Mouse (Mus musculus) urinary bladder, adult 18-20 months (tissue): ENCODE results near the gene Rab14.
A peak's percentile ranks its signal among the peaks of the same experiment; 100 is the strongest.

Experiments used
- DNase-seq, 2 experiments: peaks; one replicate each; pipeline ENCODE4 v3.0.0; 2022; ENCODE audit warnings: low spot score in 2 of 2, mixed read lengths in 2 of 2

The Rab14 gene

DNA sequence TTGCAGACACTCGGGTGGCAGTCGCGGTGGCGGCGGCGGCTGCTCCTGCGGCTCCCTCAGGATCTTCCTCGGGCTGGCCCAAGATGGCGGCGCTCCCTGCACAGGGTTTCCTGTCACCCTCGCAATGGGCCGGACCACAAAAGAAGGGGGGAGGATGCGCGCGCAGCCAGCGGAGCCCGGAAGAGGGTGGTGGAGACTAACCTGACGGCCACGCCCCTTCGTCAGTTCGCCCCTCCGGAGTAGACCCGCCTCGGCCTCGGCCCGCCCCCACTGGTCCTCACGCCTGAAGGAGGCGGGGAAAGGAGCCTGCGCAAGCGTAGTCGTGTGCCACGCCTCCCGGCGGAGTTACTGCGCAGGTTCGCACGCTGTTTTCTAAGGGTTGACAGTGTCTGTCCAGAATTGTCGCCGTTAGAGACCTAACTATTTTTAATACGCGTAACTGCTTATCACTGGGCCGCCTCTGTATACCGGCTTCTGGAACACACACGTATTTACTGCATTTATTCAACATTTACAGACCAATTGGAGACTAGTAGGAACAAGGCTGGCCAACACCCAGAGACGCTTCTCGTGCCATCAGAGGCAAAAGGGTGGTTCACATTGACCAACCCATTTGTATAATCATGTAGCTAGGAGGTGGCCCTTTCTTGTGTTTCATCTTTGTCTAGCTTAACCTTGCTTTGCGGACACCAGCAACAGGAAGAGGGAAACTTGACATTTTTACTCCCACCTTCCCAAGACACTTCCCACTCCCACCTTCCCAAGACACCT, at the start of gene Rab14:
Gene Rab14, minus strand, starts transcription at position 223 of the 771 bp plus-strand sequence.
- DNase-seq: peak; percentile 98 to 100

DNA sequence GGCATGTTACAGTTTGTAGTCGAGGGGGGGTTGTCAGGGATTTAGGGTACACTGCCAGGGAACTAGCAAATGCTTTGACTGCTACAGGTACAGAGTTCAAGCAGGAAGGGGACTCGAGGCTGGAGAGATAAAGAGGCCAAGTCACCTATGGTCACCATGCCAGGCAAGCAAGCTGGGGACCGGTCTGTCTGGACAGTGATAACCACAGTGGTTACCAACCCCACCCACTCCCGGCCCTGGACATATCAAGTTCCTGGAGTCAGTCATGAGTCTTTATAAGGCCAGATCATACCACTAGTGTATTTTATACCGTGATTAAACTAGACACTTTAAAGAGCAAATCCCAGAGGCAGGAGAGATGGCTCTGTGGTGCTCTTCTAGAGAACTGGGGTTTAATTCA, 46.8 kb upstream of the Rab14 start:
- no peak for DNase-seq

DNA sequence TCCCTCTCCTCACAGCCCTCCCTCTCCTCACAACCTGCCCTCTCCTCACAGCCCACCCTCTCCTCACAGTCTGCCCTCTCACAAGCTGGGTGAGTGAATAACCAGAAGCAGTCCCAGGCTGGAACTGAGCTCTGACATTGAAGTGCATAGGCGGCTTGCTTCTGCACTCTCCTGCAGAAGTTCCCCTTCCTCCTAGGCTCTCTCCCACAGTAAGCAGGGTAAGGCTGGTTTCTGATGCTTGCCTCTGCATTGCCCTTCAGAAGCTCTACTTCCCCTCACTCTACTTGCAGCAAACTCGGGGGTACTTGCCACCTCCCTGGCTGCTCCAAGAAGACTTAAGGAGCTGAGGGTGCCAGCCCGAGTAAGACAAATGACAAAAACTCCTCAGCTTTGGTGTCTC, 43.3 kb upstream of the Rab14 start:
- no peak for DNase-seq

DNA sequence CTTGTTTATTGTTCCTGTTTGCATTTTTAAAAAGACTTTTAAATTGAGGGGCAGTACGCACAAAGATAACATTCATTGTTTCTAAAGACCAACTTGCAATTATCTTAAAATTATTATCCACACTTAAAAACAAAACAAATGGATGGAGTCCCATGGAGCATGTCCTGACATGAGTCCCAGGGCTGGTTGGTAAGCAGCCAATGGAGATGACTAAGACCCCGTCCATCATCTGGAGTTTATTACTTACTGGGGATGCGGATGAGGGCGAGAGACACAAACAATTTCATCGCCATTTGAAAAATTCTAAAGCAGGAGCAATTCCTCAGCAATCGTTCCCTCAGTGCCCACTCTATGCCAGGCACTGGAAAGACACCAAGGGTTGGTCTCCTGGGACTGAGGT, 34.1 kb upstream of the Rab14 start:
- DNase-seq: no peak

DNA sequence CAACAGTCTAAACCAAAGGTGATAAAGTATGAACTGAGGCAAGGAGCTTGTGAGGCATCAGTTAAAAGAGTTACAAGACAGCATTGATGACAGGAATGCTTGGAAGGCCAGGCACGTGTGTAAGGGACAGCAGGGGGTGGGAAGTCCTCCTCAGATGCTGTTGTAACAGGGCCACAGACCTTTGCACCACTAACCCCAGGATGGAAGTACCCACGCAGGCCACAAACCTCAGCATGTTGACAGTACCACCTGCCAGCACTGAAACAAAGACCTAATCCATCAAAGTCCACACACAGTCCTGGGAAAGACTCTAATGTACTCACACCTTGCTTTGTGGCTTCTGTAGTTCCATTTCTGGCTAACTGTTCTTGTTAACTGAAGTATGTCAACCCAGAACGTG, 33.0 kb upstream of the Rab14 start:
- no peak for DNase-seq

DNA sequence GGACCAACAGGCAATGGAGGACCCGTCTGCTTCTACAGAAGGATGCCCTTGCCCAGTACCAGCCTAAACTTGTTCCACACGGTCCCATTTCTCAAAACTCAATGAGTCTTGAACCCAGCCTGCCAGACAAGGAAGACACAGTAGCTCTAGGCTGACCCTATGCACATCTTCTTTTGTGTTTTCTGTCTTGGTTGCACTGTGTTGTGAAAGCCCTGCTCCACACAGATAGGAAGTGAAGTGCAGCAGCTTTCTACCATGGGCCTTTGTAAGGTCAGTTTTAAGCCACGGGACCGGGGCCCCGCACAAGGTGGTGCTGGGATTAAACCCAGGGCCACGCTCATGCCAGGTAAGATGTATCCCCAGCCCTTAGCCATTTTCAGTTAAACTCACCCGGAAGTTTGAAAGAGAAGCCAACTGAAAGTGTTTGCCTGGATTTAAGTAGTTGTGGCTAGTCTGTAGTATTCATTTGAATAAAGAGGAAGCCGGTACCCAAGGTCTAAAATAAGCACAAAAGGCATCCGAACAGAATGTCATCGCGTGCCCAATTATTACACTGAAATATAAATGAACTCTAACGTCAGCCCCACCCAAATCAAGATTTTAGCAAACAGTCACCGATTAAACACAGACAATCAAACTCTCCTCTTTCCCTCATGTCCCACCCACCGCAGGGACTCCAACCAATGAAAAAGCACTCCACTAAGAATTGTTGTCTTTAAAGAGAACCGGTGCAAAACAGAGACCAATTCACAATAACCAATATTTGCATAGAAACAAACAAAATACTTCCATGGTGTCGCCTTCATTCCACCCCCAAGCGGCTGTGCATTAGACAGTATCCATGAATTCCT, 31.9 kb upstream of the Rab14 start:
- no peak for DNase-seq

DNA sequence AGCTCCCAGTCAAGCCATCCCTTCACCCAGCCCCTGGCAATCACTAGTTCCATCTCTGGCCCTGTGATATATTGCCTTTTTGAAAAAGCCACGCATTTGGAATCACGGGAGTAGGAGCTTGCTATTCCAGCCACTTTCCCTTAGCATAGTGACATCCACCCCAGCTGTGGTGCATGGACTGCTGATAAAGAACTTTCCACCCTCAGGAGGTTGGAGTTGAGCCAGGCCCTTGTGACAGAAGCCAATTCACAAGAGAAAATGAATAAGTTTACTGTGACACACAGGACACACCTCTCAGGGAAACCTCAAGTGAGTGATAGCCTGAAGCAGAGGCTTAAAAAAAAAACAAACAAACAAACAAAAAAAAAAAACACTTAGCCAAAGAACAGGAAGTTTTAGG, 31.0 kb upstream of the Rab14 start:
- DNase-seq: peak in 1 of 2 experiments; percentile 35

DNA sequence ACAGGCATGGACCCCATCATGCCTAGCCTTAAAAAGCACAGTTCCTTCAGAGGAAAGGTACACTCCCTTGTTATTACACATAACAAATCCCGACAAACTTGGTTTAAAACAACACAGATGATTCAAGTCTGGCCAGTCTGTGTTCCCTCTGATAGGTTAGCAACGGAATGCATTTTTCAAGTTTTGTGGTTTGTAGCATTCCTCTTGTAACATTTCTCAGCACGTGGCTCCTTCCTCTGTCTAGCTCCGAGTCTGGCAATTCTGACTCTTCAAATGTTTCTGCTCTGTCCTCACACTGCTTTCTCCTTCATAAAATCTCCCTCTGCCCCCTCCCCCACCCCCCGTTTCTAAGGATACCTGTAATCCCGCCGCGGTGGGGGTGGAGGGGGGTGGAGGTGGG, 29.3 kb upstream of the Rab14 start:
- no peak for DNase-seq

DNA sequence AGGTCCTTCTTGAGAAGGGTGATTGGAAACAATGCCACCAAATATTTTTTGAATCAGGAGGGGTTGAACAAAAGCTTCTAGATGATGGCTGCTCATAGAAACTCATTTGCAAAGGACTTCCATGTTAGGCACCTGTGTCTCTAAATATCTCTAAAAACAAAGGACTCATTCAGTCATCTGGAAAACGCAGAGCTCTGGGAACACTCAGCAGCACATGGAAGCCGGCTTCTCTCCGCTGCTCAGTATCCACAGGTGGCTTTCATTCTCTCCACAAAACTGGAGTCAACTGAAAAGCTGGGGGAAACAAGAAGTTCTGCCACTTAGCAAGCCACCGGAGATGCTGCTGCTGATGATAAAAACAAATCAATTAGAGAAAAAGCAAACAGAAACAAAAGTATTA, 27.2 kb upstream of the Rab14 start:
- no peak for DNase-seq

DNA sequence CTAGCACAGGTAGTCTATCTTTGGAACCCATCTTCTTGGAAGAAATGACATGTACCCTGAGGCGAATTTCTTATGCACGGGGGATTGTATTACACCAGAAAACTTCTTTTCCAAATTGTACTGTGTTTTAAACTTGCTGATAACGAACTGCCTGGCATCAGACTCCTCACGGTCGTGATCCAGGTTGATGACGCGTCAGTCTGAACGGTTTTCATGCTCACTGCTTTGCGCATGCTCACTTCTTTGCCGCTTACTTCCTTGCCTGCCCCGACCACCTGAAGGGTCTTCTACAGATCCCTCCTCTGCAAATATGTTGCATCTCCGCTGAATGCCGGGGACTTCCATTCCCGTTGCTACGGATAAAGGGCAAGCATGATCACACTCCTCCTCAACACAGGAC, 23.4 kb upstream of the Rab14 start:
- DNase-seq: no peak

DNA sequence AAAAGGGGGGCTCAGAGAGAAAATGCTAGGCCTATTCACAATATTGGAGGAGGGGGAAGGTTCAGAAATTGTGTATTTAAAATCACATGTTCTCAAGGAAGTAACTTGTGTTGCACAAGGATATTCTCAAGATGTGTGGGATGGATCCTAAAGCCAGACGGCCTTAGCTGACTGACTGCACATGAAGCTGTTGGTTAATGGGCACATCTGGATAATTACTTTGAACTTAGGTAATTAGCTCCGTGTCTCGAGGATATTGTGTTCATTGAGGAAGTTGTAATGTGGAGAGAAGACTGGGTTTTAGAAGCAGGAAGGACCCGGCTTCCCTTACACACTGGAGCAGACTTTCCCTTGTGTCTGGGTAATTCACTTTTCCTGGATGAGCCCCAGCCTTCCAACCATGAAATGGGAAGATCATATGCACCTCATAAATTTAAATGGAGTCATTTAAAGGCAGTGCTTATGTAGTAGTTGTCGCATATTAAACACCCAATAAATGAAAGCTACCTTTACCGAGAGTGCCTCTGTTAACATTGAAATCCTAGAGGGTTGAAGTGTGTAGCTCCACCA, 22.0 kb upstream of the Rab14 start:
- no peak for DNase-seq

DNA sequence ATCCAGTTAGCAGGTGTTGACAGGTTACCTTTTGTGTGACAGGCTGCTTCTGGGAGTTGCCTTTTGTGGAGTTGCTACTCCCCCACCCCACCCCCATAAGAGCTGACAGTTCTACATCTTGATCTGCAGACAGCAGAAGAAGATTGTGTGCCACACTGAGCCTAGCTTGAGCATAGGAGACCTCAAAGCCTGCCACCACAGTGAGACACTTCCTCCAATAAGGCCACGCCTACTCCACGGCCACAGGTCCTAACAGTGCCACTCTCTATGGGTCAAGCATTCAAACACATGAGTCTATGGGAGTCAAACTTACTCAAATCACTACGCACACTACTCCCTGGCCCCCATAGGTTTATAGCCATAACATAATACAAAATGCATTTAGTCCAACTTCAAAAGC, 17.8 kb upstream of the Rab14 start:
- no peak for DNase-seq

DNA sequence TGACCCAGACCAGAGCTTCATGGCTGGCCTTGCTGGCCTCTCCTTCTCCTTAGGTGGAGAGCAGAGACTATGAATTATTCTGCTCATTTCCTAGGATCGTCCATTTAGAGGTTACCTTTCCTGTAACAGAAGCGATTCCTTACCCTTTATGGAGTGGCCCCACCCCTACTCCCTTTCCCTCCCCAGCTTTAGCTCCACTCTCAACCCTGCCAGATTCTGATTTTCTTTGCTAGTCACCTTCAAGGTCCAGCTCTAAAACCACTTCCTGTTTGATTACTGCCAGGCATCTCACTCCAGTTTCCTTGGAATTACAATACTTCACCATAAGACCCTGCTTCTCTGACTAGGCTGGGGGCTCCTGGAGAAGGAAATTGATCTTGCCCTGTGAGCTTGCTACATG, 15.8 kb upstream of the Rab14 start:
- DNase-seq: no peak

DNA sequence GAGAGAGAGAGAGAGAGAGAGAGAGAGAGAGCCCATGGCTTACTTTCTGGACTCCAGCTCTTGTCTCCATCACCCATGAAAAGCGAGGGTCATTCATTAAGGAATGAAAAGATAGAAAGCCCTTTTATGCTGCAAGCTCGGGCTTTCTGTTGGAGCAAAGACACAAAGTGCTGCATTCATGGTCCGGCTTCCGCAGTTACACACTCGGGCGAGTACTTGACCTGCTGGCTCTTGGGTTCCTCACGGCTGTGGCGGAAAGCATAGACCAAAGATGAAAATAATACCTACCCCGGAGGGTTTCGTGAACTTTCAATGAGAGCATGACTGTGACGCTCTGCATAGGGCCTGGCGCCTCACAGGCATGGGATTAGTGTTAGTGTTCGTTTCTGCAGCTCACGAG, 14.4 kb upstream of the Rab14 start:
- no peak for DNase-seq

DNA sequence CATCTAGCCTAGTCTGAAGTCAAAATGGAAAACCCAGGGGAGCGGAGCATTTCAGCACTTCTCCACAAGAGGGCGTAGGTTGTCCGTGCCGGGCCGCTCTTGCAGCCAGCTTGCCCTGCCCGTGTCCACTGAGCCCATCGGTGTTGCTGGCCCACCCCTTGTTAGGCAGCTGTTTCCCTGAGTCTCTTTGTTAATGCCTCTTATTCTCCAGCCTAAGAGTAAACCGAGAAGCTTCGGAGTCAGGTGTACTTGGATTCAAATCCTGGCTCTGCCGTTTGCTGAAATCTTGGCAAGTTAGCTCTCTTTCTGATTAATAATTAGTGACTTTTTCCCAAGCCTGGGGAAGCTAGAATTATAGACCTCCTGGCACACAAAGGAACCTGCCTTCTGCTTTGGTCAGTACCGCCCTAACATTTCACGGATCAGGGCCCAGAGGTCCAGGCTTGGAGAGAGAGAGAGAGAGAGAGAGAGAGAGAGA, 14.0 kb upstream of the Rab14 start:
- DNase-seq: peak; percentile 76 to 80

DNA sequence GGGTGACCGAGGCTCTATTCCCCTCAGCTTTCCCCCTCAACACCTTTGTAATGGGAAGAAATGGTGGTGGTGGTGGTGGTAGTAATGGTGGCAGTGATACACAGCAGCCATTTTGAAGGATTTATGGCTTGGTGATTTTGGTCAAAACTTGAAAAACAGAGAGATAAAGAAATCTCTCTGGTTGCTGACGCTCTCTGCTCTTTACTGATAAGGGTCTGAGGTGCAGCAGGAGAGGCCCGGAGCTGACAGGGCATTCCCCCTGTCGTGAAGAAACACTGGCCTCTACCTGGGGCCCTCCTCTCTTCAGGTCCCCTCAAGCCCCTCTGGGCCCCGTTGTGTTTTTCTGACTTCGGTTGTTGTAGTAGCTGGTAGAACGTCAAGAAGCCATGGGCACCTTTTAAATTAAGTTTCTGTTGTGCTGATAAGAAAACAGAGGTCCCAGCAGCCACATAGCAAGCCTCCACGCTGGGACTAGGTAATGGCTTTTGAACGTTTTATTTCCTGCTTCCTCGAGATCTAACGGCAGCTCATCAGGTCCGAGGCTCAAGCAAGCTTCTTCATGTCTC, 12.5 kb upstream of the Rab14 start:
- DNase-seq: no peak

DNA sequence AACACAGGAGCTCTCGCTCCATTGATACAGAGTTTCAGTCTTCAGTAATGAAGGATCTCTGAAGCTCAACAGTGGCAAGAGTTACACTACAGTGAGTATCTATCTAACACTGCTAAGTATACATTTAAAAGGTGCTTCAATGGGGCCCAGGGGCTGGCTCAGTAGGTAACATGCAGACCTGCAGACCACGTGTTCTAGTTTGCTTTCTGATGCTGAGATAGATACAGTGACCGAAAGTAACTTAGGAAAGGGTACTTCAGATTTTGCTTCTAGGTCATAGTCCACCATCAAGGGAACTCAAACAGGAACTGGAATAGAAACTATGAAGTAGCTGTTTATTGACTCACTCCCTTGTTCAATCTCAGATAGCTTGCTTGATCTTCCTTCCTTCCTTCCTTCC, 10.8 kb upstream of the Rab14 start:
- no peak for DNase-seq

DNA sequence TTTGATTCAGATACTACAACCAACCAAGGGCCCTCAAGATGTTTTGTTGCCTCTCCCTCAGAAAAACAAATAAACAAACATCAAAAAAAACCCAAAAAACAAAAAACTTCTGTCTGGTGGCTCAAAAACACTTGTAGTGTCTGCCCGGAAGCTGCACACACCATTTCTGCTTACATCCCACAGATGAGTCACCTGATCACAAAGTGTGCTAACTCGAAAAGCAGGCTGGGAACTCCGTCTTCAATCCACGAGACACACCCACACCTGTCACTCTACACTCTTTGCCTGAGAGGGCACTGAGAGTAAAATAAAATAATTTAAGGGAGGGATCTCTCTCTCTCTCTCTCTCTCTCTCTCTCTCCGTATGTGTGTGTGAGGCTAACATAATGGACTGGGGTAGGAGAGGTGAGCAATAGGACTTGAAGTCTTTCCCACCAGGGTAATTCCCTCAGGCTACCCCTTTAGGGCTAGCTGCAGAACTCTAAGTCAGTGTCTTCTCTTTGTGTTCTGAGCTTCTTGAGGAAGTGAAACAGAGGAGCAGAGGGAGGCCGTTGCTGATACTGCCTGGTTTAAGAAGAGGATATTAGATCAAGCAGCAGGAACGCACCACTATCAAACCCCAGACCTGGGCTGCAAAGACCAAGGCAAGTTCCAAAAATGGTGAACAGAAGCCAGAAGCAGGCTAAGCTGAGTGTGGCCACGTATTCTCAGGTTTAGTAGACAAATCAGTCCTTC, 8.2 kb upstream of the Rab14 start:
- no peak for DNase-seq

DNA sequence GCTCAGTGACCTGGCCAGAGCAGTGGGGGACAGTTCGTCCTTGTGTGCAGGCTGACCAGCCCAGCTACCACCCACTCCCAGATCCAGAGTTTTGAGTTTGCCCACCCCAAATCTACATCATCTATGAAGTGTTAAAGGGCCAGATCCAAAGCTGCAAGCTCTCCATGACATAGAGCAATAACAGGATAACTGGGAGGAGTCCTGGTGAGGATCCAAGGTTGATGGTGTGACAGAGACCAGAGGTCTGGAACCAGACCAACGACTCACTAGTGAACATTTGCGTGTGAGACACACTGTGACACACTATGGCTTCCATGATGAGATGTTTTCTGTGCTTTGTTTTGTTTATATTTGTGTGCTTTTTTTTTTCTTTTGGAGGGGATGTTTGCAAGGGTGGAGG, 7.1 kb upstream of the Rab14 start:
- DNase-seq: no peak

DNA sequence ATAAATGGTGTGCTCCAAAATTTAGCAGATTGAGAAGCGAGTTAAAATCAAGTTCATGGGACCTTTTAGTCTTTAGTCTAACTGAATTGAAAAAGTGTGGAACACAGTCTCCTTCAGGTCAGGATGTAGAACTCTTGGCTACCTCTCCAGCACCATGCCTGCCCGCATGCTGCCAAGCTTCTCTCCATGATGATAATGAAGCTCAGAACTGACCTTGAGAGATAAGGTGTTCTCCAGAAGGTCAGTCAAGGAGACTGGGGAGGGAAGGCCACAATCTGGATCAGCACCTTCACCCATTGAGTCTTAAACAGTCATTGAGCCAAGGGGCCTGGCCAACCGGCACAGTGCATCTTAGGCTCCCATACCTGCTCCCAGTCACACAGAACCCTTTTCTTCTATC, 5.8 kb upstream of the Rab14 start:
- no peak for DNase-seq

DNA sequence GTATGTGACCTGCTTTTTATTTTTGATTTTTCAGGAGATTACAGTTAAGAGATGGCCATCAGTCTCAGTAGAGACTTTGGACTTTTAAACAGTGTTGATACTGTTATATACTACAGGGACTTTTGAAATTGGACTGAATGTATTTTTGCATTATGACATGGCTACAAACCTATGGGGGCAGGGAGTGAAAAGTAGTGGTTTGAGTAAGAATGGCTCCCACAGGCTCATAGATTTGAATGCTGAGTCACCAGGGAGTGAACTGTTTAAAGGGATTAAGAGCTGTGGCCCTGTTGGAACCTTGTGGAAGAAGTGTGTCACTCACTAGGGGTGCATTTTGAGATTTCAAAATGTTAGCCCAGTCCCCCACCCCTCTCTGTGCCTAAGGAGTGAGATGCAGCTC, 2.8 kb upstream of the Rab14 start:
- no peak for DNase-seq
